Mouse (Mus musculus): ENCODE measurements around the gene Tpi1. TPM values are rescaled to one million over a fixed set of nuclear protein-coding genes. Genes with fewer than 3 reads are reported as not detected.

The Tpi1 gene
- total and polyA plus RNA-seq, 3 experiments = 102 to 1,182 (median 440) TPM

DNA sequence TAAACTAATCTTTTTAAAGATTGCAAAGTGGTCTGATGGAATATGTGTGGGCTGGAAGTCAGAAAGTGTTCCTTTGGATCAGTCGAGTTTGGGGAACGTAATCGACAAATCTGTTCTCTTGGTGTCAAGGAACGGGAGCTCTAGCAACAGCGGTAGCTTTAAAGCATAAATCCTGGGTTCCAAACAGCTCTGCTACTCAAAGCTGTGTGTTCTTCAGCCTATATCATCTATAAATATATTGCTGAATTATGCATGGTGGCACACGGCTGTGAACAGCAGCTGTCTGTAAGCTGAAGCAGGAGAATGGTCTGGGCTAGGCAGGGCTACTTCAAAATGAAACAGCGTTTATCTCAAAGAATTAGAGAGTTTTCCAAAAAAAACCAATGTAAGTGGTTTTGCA, 33.2 kb downstream of the Tpi1 start:
- H3K27me3 ChIP-seq (ENCODE audit: control insufficient read depth in 1 of 2, insufficient read depth in 2 of 2, low read length in 2 of 2) = peaks cover 8 to 11% of the 10 kb centered on the region in 2 experiments

DNA sequence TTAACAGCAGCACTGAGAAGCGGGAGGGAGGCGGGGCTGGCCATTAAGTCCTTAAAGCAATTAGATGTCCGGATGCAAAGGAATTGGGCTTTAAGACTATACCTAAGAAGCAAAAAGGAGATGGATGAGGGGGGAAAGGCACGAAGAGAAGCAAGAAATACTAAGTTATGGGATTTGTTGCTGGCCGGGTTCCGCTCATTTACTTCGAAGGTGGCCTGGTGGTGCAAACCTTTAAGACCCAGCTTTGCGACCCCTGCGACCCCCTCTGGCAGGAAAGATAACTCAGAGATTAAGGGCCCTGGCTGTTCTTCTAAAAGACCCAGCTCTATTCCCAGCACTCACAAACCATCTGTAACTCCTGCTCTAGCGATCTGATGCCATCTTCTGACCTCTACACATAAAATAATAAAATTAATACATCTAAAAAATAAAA, 34.1 kb downstream of the Tpi1 start:
- DNase-seq (ENCODE audit: low read depth, low spot score) = no peak
- Histone ChIP-seq H3K79me2 (ENCODE audit: control insufficient read depth, insufficient read depth, low read length, poor library complexity) (no peaks in the 10 kb centered on the region), H3K27ac (ENCODE audit: control insufficient read depth, low read depth, low read length) (no peak overlapping the region), H3K27me3 (ENCODE audit: control insufficient read depth in 1 of 2, insufficient read depth in 2 of 2, low read length in 2 of 2) (peaks cover 9 to 12% of the 10 kb centered on the region in 2 experiments), H3K4me1 (ENCODE audit: control insufficient read depth in 1 of 2, insufficient read depth in 2 of 2, low read length in 2 of 2) (no peaks in the 10 kb centered on the region), H3K4me3 (ENCODE audit: control insufficient read depth in 1 of 2, insufficient read depth in 1 of 2, low read depth in 2 of 2, low read length in 2 of 2) (no peak overlapping the region), H3K9me3 (replicated peaks; ENCODE audit: insufficient read depth, low read length) (no peaks in the 10 kb centered on the region), H3K36me3 (ENCODE audit: control insufficient read depth in 1 of 2, insufficient read depth in 2 of 2, low read length in 2 of 2) (no peaks in the 10 kb centered on the region), H3K9ac (ENCODE audit: control insufficient read depth, low read depth, low read length, poor library complexity, severe bottlenecking) (no peak overlapping the region)
- TF ChIP-seq POLR2AphosphoS5 (IDR thresholded peaks at IDR 0.05; ENCODE audit: borderline replicate concordance, low read depth, low read length) (no peak), ZKSCAN1 (IDR thresholded peaks at IDR 0.05; ENCODE audit: low read depth, low read length) (no peak), BHLHE40 (IDR thresholded peaks at IDR 0.05; ENCODE audit: borderline replicate concordance, low read depth, low read length) (no peak), CHD2 (IDR thresholded peaks at IDR 0.05; ENCODE audit: low read length) (no peak), KAT2A (conservative IDR thresholded peaks at IDR 0.05; ENCODE audit: low read depth, low read length) (no peak)

More for the DNA sequence above, 33.2 kb downstream of the Tpi1 start:
- no peak for DNase-seq (ENCODE audit: low read depth, low spot score)
- Histone ChIP-seq H3K4me1 (ENCODE audit: control insufficient read depth in 1 of 2, insufficient read depth in 2 of 2, low read length in 2 of 2) (no peaks in the 10 kb centered on the region), H3K9ac (ENCODE audit: control insufficient read depth, low read depth, low read length, poor library complexity, severe bottlenecking) (no peak overlapping the region), H3K27ac (ENCODE audit: control insufficient read depth, low read depth, low read length) (no peak overlapping the region), H3K79me2 (ENCODE audit: control insufficient read depth, insufficient read depth, low read length, poor library complexity) (no peaks in the 10 kb centered on the region), H3K36me3 (ENCODE audit: control insufficient read depth in 1 of 2, insufficient read depth in 2 of 2, low read length in 2 of 2) (no peaks in the 10 kb centered on the region), H3K4me3 (ENCODE audit: control insufficient read depth in 1 of 2, insufficient read depth in 1 of 2, low read depth in 2 of 2, low read length in 2 of 2) (no peak overlapping the region), H3K9me3 (replicated peaks; ENCODE audit: insufficient read depth, low read length) (no peaks in the 10 kb centered on the region)
- TF ChIP-seq GATA1 (IDR thresholded peaks at IDR 0.05; ENCODE audit: low read depth, low read length) = no peak
- no peak for TF ChIP-seq RCOR1 (IDR thresholded peaks at IDR 0.05; ENCODE audit: low read depth, low read length)
- no peak for TF ChIP-seq EP300 (IDR thresholded peaks at IDR 0.05; ENCODE audit: low read depth in 1 of 2, low read length in 2 of 2)
- no peak for TF ChIP-seq CHD2 (IDR thresholded peaks at IDR 0.05; ENCODE audit: low read length)
- TF ChIP-seq GABPA (IDR thresholded peaks at IDR 0.05; ENCODE audit: low read depth, low read length) = no peak
- no peak for TF ChIP-seq MYB (IDR thresholded peaks at IDR 0.05; ENCODE audit: low read depth, low read length)
- TF ChIP-seq KAT2A (conservative IDR thresholded peaks at IDR 0.05; ENCODE audit: low read depth, low read length) = no peak

DNA sequence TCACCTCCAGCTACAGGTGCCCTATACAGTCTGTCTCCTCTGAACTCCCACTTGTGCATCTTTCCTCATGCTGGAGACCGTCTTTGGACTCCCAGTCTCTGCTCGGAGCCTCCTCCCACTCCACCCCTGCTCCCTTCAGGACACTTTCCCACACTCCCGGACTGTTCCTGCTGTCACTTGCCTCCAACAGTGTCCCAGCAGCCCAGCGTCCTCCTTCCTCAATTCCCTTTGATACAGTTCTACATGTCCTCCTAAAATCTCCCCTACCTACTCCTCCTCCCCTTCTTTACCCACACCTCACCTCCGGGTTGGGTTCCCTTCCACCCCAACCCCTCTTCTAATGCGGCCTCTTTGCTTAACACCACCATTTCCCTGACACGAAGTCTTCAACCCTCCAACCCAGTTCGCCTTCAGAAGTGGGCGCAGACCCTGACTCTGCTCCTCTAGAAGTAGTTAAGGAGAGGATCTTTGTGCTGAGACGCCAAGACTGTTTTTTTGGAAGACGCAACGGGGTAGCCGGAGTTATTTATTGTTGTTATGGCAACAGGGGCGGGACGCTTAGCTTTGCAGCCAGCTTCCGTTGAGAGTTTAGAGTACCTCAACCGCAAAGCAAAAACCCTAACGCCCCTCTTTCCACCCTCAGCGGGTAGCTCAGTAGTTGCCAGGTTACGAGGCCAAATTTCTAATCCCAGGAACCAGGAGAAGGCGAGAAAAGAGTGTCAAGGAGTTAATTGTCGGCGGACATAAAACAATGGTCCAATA, 34.7 kb downstream of the Tpi1 start, which contains the start of gene Lrrc23:
Gene Lrrc23 (minus strand): TSS at position 506 of the 762 bp plus-strand sequence.
- H3K27me3 ChIP-seq (ENCODE audit: control insufficient read depth in 1 of 2, insufficient read depth in 2 of 2, low read length in 2 of 2) = peaks cover 9 to 12% of the 10 kb centered on the region in 2 experiments
- no peak for DNase-seq (ENCODE audit: low read depth, low spot score)
- no peaks in the 10 kb centered on the region for H3K9me3 ChIP-seq (replicated peaks; ENCODE audit: insufficient read depth, low read length)
- H3K27ac ChIP-seq (ENCODE audit: control insufficient read depth, low read depth, low read length) = no peak within 1 kb of the TSS
- H3K4me1 ChIP-seq (ENCODE audit: control insufficient read depth in 1 of 2, insufficient read depth in 2 of 2, low read length in 2 of 2) = no peaks in the 10 kb centered on the region
- no peaks in the 10 kb centered on the region for H3K36me3 ChIP-seq (ENCODE audit: control insufficient read depth in 1 of 2, insufficient read depth in 2 of 2, low read length in 2 of 2)
- TF ChIP-seq SIN3A (IDR thresholded peaks at IDR 0.05; ENCODE audit: low read length) (no peak), MAZ (IDR thresholded peaks at IDR 0.05; ENCODE audit: low read depth, low read length) (no peak), E2F4 (IDR thresholded peaks at IDR 0.05; ENCODE audit: borderline replicate concordance, low read depth, low read length) (no peak), GABPA (IDR thresholded peaks at IDR 0.05; ENCODE audit: low read depth, low read length) (no peak), JUND (IDR thresholded peaks at IDR 0.05; ENCODE audit: low read depth, low read length) (no peak), USF1 (IDR thresholded peaks at IDR 0.05; ENCODE audit: low read depth, low read length) (no peak), BHLHE40 (IDR thresholded peaks at IDR 0.05; ENCODE audit: borderline replicate concordance, low read depth, low read length) (no peak), ZMIZ1 (IDR thresholded peaks at IDR 0.05; ENCODE audit: low read depth, low read length) (no peak), TBP (IDR thresholded peaks at IDR 0.05; ENCODE audit: low read depth, low read length) (no peak), ZNF384 (IDR thresholded peaks at IDR 0.05; ENCODE audit: low read depth, low read length) (no peak), CTCF (IDR thresholded peaks at IDR 0.05 in 2 of 3, conservative IDR thresholded peaks at IDR 0.05 in 1 of 3; ENCODE audit: control insufficient read depth in 1 of 3, insufficient read depth in 1 of 3, low read depth in 2 of 3, low read length in 3 of 3, poor library complexity in 1 of 3, severe bottlenecking in 1 of 3) (no peak), RAD21 (IDR thresholded peaks at IDR 0.05; ENCODE audit: low read depth, low read length) (no peak), GATA1 (IDR thresholded peaks at IDR 0.05; ENCODE audit: low read depth, low read length) (no peak)
- no peaks in the 10 kb centered on the region for H3K79me2 ChIP-seq (ENCODE audit: control insufficient read depth, insufficient read depth, low read length, poor library complexity)
- H3K9ac ChIP-seq (ENCODE audit: control insufficient read depth, low read depth, low read length, poor library complexity, severe bottlenecking) = no peak within 1 kb of the TSS
- H3K4me3 ChIP-seq (ENCODE audit: control insufficient read depth in 1 of 2, insufficient read depth in 1 of 2, low read depth in 2 of 2, low read length in 2 of 2) = no peak within 1 kb of the TSS
